Mouse (Mus musculus) heart, adult 18-20 months (tissue): Measurements from ENCODE around the gene Slc39a13. TPM values are rescaled to one million over a fixed set of nuclear protein-coding genes. Genes with fewer than 3 reads are reported as not detected.

Source experiments
- DNase-seq, 2 experiments: peaks; one replicate each; pipeline ENCODE4 v3.0.0; 2021 to 2022; ENCODE audit warnings: mixed read lengths in 1 of 2
- total RNA-seq, 2 experiments: library from RNA; stranded (reverse); gene quantifications; 2 replicates each; pipeline ENCODE4 v1.2.3; 2021

Gene Slc39a13
- total RNA-seq, 2 experiments from 2014 or later, result 20.0 to 26.2 TPM

GRCm38 (mm10) chr2:91090208-91090607 is 20.0 kb upstream of the Slc39a13 start:
- DNase-seq, result no peak

GRCm38 (mm10) chr2:91088987-91089386 is 18.8 kb upstream of the Slc39a13 start:
- DNase-seq, result no peak

DNA sequence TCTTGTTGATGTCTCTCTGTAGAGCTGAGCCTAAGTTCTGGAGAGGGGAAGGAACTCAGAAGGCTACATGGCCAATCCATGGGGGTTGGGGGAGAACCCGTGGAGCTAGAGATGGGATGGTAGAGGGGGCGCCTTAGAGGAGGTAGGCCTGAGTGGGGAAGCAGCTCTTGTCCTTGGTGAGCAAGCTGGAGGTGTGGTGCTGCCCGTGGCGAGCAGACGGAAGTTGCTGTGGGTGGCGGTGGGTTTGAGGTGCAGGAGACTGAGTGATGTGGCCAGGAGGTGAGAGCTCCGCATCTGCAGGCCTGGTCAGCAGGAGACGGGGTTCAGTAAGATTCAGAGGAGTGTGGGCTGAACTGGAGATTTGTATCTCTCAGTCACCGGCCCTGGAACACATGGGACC is 17.2 kb upstream of the Slc39a13 start:
- no peak for DNase-seq

- DNase-seq, result peak in 1 of 2 experiments; percentile 48
These were observed 16.4 kb upstream of the Slc39a13 start for GRCm38 (mm10) chr2:91086392-91087237.

DNA sequence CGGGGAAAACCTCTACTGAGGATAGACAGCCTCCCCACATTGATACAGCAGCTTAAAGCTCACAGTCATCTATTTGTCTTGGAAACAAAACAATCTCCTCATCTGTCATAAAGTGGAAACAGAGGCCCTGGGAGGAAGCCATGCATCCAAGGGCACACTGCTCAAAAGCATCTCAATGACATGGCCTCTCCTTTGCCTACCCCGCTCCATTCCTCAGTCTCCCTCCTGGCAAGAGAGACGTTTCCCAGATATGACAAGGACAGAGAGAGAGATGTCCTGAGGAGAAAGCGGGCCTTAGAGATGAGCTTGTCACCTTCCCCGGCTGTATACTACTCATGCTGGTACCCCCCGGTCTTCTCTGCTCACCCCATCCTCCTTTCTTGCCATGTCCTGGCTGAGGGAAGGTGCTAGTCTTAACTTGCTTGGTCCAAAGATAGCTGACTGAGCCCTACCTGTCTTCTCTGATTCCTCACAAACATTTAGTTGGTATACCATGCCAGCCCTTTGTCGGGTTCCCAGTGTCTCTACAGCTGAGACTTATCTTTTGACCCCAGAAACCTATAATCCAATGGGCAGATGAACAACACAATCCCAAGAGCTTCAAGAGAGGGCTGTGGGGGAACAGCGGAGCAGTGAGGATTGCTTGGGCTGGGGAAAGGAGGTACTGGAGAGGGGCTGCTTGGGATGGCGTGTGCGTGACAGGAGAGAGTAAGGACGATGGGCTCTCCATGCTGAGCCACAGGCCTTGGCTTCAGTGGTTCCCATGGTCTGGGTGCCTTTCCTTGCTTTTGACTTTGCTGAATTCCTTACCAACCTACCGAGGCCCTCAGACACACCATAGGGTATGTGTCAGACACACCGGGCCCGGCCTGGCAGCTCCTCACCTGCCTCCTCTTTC is 15.5 kb upstream of the Slc39a13 start:
- DNase-seq, result no peak

DNA sequence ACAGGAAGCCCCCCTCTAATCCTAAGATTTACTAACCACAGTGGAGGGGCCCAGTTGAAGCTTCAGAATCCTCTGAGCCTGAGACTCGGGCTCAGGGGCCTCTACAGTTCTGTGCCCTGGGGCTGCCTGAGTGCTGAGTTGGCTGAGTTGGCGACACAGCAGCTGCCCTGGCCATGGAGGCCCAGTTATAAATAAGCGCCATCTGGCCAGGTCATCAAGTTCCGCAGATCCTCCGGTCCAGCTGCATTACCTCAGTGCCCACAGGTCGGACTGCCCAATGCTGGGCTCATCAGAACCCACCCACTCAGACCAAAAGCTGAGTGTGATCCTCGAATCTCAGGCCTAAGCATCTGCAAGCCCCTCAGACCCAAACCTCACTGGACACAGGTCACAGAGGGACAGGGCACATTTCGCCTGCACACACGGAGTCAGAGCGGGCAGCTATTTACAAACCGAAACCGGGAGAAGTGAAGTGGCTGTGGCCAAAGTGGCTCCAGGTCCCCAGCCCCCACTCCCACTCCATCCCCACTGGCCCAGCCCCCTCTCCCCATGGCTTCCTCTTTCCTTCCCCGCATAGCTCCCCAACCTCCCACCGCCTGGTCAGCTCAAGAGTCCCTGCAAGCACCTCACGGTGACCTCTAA is 14.1 kb upstream of the Slc39a13 start:
- peak; percentile 43 to 64 for DNase-seq

GRCm38 (mm10) chr2:91083366-91083940 is 13.2 kb upstream of the Slc39a13 start:
- no peak for DNase-seq

- DNase-seq, result peak; percentile 56 to 86
These were observed 12.6 kb upstream of the Slc39a13 start for GRCm38 (mm10) chr2:91082844-91083243.

DNA sequence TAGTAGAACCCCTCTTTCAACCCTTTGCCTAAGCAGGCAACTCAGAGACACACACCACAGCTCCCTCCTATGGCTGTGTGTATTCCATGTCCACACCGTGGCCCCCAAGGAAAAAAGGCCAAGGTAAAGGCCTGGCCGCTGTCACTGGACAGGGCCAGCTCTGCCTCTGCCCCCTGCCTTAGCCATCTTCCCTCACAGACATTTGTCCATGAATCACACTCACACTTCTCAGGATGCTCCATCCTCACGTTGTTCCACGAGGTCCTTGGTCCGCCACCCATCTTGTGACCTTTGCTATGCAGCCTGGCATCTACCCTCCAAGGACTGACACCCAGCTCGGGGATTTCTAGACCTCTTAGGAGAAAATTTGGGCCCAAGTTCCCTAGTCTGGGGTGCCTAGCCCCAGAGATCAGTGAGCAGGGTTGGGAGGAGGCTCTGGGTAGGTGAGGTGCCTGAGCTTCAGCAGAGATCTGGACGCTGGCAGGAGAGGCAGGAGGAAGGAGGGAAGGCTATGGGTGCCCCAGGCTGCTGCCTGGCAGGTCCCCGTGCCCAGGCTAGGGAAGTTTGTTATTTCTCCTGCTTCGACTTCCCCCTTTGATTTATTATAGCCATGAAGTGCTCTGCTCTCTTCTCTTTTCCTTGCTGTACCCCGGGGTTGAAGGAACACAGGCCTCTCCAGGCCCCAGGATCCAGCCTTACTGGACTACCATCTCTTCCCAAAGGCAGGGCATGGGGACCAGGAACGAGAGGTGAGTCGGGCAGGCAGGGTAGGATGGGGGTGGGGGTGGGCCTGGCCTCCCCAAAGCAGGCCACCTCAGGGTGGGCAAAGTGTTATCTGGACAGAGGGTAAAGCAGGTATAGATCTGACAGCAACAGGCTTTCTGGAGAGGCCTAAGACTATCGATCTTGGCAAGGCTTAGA is 11.8 kb upstream of the Slc39a13 start, which contains the start of gene Spi1:
Spi1 (plus strand) TSS at position 616 of the 921 bp plus-strand sequence.
- no peak for DNase-seq

DNA sequence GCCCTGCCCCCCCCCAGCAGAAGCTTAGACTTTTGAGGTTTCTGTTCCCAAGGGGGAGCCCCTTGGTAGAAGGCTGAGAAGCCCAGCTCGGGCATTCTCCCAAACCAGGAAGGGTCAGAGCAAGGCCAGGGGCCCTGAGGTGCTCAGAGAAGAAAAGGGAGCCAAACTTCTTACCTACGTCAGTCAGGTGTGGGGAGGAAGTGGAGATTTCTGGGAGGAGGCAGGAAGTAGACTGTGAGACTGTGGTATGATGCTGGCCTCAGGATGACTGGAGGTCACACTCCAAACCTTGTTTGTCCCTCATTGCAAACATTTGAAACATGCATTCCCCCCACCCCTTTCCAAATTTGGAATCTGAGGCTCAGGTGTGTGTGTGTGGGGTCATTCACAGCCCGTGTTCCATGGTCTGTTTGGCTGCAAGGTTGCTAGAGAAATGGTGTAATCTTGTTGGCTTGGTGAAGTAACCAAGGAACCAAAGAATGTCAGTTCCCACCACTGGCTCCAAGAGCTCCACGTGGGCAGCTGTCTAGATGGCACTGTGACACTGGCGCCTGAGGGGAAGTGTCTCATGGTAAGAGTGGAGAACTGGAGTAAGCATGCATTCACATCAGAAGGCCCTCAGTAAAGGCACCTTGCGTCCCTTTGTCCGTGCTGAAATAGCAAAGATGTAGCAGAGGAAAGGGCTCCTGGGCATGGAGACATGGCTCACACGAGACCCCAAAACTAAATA is 10.7 kb upstream of the Slc39a13 start:
- DNase-seq, result peak in 1 of 2 experiments; percentile 55

GRCm38 (mm10) chr2:91079026-91079384 is 8.8 kb upstream of the Slc39a13 start:
- DNase-seq, result no peak

DNA sequence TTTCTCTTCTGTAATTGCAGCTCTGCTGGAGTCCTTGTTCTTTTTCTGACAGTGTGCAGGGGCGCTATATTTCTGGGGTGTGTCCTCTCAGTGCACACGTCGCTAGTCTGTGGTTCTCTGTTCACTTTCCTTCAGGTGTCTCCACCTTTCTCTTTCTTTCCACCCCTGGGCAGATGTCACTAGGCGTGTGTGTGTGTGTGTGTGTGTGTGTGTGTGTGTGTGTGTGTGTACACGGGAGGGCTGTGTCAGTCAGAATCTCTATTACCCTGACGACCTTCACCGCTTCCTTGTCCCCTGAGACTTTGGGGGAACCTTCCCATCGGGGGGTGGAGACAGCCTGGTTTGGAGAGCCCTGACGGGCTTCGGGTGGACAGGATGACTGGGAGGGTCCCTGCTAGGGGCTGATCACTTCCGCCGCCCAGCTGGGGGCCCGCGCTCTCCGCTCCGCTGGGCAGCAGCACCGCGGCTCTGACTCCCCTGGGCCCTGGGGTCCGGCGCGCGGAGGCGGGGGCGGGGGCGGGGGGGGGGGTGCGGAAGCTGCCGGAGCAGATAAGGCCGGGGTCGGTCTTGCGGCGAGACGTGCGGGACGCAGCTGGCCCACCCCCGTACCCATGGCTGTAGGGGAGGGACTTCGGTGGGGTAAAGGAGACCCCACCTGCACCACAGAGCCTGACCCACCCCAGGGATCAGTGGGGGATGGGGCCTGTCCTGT is 8.3 kb upstream of the Slc39a13 start:
- no peak for DNase-seq

GRCm38 (mm10) chr2:91077957-91078313 is 7.7 kb upstream of the Slc39a13 start:
- DNase-seq, result no peak

DNA sequence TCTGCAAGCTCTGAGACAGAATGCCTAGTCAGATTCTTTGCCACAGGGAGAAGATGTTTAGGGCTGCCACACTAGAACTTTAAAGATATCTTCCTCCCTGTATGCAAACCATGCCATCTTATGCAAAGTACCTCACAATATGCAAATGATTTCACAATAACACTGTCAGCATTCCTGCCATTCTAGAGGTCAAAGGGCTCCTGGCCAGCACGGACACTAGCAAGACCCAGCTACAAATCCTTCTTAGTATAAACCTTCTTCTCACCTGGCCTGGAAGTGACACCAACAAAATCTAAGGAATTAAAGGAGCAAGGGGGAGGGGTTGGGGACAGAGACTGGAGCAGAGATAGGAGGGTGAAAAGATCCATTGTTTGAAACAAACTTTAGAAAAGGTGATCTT is 1.9 kb upstream of the Slc39a13 start:
- DNase-seq, result no peak

- DNase-seq, result peak in 1 of 2 experiments; percentile 28
These were observed 842 bp upstream of the Slc39a13 start for GRCm38 (mm10) chr2:91071059-91071458.

GRCm38 (mm10) chr2:91069306-91070000 is 764 bp downstream of the Slc39a13 start:
- DNase-seq, result peak in 1 of 2 experiments; percentile 40

- no peak for DNase-seq
These were observed 1.4 kb downstream of the Slc39a13 start for GRCm38 (mm10) chr2:91068872-91069165.

DNA sequence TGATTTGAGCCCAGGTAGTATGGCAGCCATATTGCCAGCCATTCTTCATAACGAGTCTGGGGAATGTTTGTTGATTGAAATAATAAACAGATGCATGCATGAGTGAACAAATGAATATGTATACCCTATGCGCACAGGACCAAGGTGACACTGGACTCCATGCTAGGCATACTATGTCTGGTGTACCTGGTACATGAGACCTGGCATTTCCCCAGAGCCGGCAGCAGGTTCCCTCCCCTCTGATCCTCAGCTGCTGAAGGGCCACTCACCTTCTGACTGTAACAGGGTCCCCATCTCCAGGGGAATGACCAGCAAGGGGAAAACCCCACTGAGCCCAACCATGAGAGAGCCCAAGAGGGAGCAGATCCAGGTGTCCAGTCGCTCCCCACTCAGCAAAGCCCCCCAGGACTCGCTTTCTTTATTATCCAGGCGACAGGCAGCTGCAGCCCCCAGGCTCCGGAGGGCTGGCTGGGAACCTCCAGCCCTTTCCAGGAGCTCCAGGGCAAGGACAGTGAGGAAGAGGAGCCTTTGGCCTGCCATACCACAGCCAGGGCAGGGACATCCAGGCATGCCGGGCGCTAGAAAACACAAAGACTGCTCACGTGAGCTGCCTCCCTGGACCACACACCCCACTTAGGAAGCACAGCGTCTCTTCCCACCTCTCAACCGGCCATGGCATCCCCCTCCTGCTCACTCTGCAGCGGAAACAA is 1.9 kb downstream of the Slc39a13 start:
- DNase-seq, result no peak

DNA sequence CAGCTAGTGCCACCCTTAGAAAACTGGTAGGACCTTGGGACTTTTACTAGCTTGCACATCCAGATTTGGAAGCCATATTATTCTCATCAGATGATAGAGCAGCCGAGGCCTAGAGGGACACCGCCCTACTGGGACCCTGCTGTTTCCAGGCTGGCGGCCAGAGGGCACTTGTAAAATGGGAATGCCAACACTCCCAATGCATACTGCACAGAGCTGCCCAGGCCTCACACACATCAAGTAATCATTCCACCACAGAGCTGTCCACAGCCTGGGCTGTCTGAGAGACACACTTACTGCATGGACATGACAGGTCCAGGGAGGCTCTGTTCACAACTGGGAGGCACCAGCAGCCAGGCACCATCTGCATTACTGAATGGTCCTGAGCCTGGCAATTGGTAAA is 3.8 kb downstream of the Slc39a13 start:
- no peak for DNase-seq
